Mouse (Mus musculus): ENCODE results near the gene Scgb1c1. TPM values are rescaled to one million over a fixed set of nuclear protein-coding genes. Genes with fewer than 3 reads are reported as not detected.
"Not testable (repeated sequence)": the region's sequence is repeated elsewhere in the genome, so short reads cannot be mapped to it uniquely, and the experiment has no call there.

Scgb1c1 gene
- polyA plus RNA-seq, 1 experiment from 2014 or later: not detected

GRCm38 (mm10) chr7:140882469-140882803, 37.1 kb downstream of the Scgb1c1 start:
- DNase-seq (ENCODE audit: low spot score) (no peak), ATAC-seq (no peak)
- Histone ChIP-seq H3K36me3 (ENCODE audit: control insufficient read depth, insufficient read depth, low read length) (peaks cover 26% of the 10 kb centered on the region), H3K4me2 (ENCODE audit: low read length) (peak overlapping the region; percentile 70), H3K4me1 (ENCODE audit: control insufficient read depth, insufficient read depth, low read length) (peaks cover 7% of the 10 kb centered on the region; the same call in 1 of the 2 replicates), H3K27ac (ENCODE audit: low read depth, low read length) (peak overlapping the region; percentile 46; the same call in 1 of the 2 replicates), H3K9me3 (replicated peaks; ENCODE audit: control insufficient read depth, low read length) (no peaks in the 10 kb centered on the region), H3K9ac (ENCODE audit: low read length) (peak overlapping the region; percentile 83), H3K4me3 (ENCODE audit: low read depth, low read length) (peak overlapping the region; percentile 85), H3K27me3 (replicated peaks; ENCODE audit: control insufficient read depth, insufficient read depth, low read length) (no peaks in the 10 kb centered on the region)
- under 1% methylated on average over 12 of the region's 12 CpGs for WGBS

GRCm38 (mm10) chr7:140890636-140891035, 45.3 kb downstream of the Scgb1c1 start:
- not testable (repeated sequence) for H3K4me3 ChIP-seq (ENCODE audit: low read depth, low read length); DNase-seq (ENCODE audit: low spot score); H3K9ac ChIP-seq (ENCODE audit: low read length); H3K27ac ChIP-seq (ENCODE audit: low read depth, low read length); H3K4me1 ChIP-seq (ENCODE audit: control insufficient read depth, insufficient read depth, low read length); H3K9me3 ChIP-seq (replicated peaks; ENCODE audit: control insufficient read depth, low read length); H3K4me2 ChIP-seq (ENCODE audit: low read length); H3K27me3 ChIP-seq (replicated peaks; ENCODE audit: control insufficient read depth, insufficient read depth, low read length); ATAC-seq
- peaks cover 80% of the 10 kb centered on the region for H3K36me3 ChIP-seq (ENCODE audit: control insufficient read depth, insufficient read depth, low read length)
- 97% methylated on average over 16 of the region's 16 CpGs for WGBS

- no peak for ATAC-seq
- Histone ChIP-seq H3K4me3 (ENCODE audit: low read depth, low read length) (no peak overlapping the region), H3K4me1 (ENCODE audit: control insufficient read depth, insufficient read depth, low read length) (no peaks in the 10 kb centered on the region), H3K27me3 (replicated peaks; ENCODE audit: control insufficient read depth, insufficient read depth, low read length) (no peaks in the 10 kb centered on the region), H3K27ac (ENCODE audit: low read depth, low read length) (no peak overlapping the region), H3K4me2 (ENCODE audit: low read length) (no peak overlapping the region), H3K36me3 (ENCODE audit: control insufficient read depth, insufficient read depth, low read length) (peaks cover 77% of the 10 kb centered on the region), H3K9ac (ENCODE audit: low read length) (no peak overlapping the region), H3K9me3 (replicated peaks; ENCODE audit: control insufficient read depth, low read length) (no peaks in the 10 kb centered on the region)
- WGBS: 80% methylated on average over 7 of the region's 7 CpGs
- no peak for DNase-seq (ENCODE audit: low spot score)
These were observed 48.7 kb downstream of the Scgb1c1 start for GRCm38 (mm10) chr7:140894031-140894430.

- H3K36me3 ChIP-seq (ENCODE audit: control insufficient read depth, insufficient read depth, low read length): peaks cover 77% of the 10 kb centered on the region
- no peak overlapping the region for H3K27ac ChIP-seq (ENCODE audit: low read depth, low read length)
- no peak overlapping the region for H3K9ac ChIP-seq (ENCODE audit: low read length)
- no peaks in the 10 kb centered on the region for H3K9me3 ChIP-seq (replicated peaks; ENCODE audit: control insufficient read depth, low read length)
- no peak overlapping the region for H3K4me3 ChIP-seq (ENCODE audit: low read depth, low read length)
- H3K4me2 ChIP-seq (ENCODE audit: low read length): no peak overlapping the region
- ATAC-seq (no peak), DNase-seq (ENCODE audit: low spot score) (no peak)
- no peaks in the 10 kb centered on the region for H3K4me1 ChIP-seq (ENCODE audit: control insufficient read depth, insufficient read depth, low read length)
- 92% methylated on average over 3 of the region's 3 CpGs for WGBS
- no peaks in the 10 kb centered on the region for H3K27me3 ChIP-seq (replicated peaks; ENCODE audit: control insufficient read depth, insufficient read depth, low read length)
These were observed 49.3 kb downstream of the Scgb1c1 start for GRCm38 (mm10) chr7:140894611-140895010.

Other genes with a start within 250 kb of the Scgb1c1 start
- gene Olfr46, start 244.3 kb upstream of the Scgb1c1 start, polyA plus RNA-seq (2014; fragmentation: Nextera tagmentation; extraction: Ambion mirVana): not detected in 2 replicates
- gene Olfr61, start 216.6 kb upstream of the Scgb1c1 start, polyA plus RNA-seq (2014; fragmentation: Nextera tagmentation; extraction: Ambion mirVana): not detected in 2 replicates
- gene Olfr53, start 199.1 kb upstream of the Scgb1c1 start, polyA plus RNA-seq (2014; fragmentation: Nextera tagmentation; extraction: Ambion mirVana): not detected in 2 replicates
- gene Olfr539, start 185.6 kb upstream of the Scgb1c1 start, polyA plus RNA-seq (2014; fragmentation: Nextera tagmentation; extraction: Ambion mirVana): not detected in 2 replicates
- not detected in 2 replicates for gene Olfr45, start 163.6 kb upstream of the Scgb1c1 start, polyA plus RNA-seq (2014; fragmentation: Nextera tagmentation; extraction: Ambion mirVana)
- gene Olfr541, start 148.3 kb upstream of the Scgb1c1 start, polyA plus RNA-seq (2014; fragmentation: Nextera tagmentation; extraction: Ambion mirVana): not detected in 2 replicates
- not detected in 2 replicates for gene Cyp2e1, start 81.8 kb upstream of the Scgb1c1 start, polyA plus RNA-seq (2014; fragmentation: Nextera tagmentation; extraction: Ambion mirVana)
- gene Syce1, start 57.7 kb upstream of the Scgb1c1 start, polyA plus RNA-seq (2014; fragmentation: Nextera tagmentation; extraction: Ambion mirVana): 0.23 and 0.45 TPM in 2 replicates
- 12.3 and 13.6 TPM in 2 replicates for gene Zfp941, start 23.4 kb upstream of the Scgb1c1 start, polyA plus RNA-seq (2014; fragmentation: Nextera tagmentation; extraction: Ambion mirVana)
- 0.41 TPM in 1 of 2 replicates, not detected in the other for gene Urah, start 10.5 kb upstream of the Scgb1c1 start, polyA plus RNA-seq (2014; fragmentation: Nextera tagmentation; extraction: Ambion mirVana)
- gene Odf3, start 2.3 kb downstream of the Scgb1c1 start, polyA plus RNA-seq (2014; fragmentation: Nextera tagmentation; extraction: Ambion mirVana): not detected in 2 replicates
- gene Gm45785, start 10.8 kb downstream of the Scgb1c1 start, polyA plus RNA-seq (2014; fragmentation: Nextera tagmentation; extraction: Ambion mirVana): not detected in 2 replicates
- gene Ric8a, start 11.4 kb downstream of the Scgb1c1 start, polyA plus RNA-seq (2014; fragmentation: Nextera tagmentation; extraction: Ambion mirVana): 95.0 and 96.9 TPM in 2 replicates
- 47.2 and 53.3 TPM in 2 replicates for gene Bet1l, start 12.0 kb downstream of the Scgb1c1 start, polyA plus RNA-seq (2014; fragmentation: Nextera tagmentation; extraction: Ambion mirVana)
- gene Psmd13, start 36.4 kb downstream of the Scgb1c1 start, polyA plus RNA-seq (2014; fragmentation: Nextera tagmentation; extraction: Ambion mirVana): 262 and 286 TPM in 2 replicates
- gene Sirt3, start 36.8 kb downstream of the Scgb1c1 start, polyA plus RNA-seq (2014; fragmentation: Nextera tagmentation; extraction: Ambion mirVana): 28.2 and 29.5 TPM in 2 replicates
- not detected in 2 replicates for gene Cox8b, start 54.9 kb downstream of the Scgb1c1 start, polyA plus RNA-seq (2014; fragmentation: Nextera tagmentation; extraction: Ambion mirVana)
- gene Nlrp6, start 75.4 kb downstream of the Scgb1c1 start, polyA plus RNA-seq (2014; fragmentation: Nextera tagmentation; extraction: Ambion mirVana): 0.37 and 0.73 TPM in 2 replicates
- 8.8 TPM in 2 replicates for gene Pgghg, start 95.8 kb downstream of the Scgb1c1 start, polyA plus RNA-seq (2014; fragmentation: Nextera tagmentation; extraction: Ambion mirVana)
- gene Ifitm5, start 104.7 kb downstream of the Scgb1c1 start, polyA plus RNA-seq (2014; fragmentation: Nextera tagmentation; extraction: Ambion mirVana): not detected in 2 replicates
- not detected in 2 replicates for gene Gm45717, start 110.4 kb downstream of the Scgb1c1 start, polyA plus RNA-seq (2014; fragmentation: Nextera tagmentation; extraction: Ambion mirVana)
- 163 and 235 TPM in 2 replicates for gene Ifitm2, start 110.4 kb downstream of the Scgb1c1 start, polyA plus RNA-seq (2014; fragmentation: Nextera tagmentation; extraction: Ambion mirVana)
- 11.0 and 12.2 TPM in 2 replicates for gene Ifitm1, start 121.7 kb downstream of the Scgb1c1 start, polyA plus RNA-seq (2014; fragmentation: Nextera tagmentation; extraction: Ambion mirVana)
- 24.7 and 29.7 TPM in 2 replicates for gene Ifitm3, start 165.2 kb downstream of the Scgb1c1 start, polyA plus RNA-seq (2014; fragmentation: Nextera tagmentation; extraction: Ambion mirVana)
- gene Ifitm6, start 172.4 kb downstream of the Scgb1c1 start, polyA plus RNA-seq (2014; fragmentation: Nextera tagmentation; extraction: Ambion mirVana): 0.27 and 0.37 TPM in 2 replicates
- not detected in 2 replicates for gene Gm17387, start 183.6 kb downstream of the Scgb1c1 start, polyA plus RNA-seq (2014; fragmentation: Nextera tagmentation; extraction: Ambion mirVana)
- 29.1 and 29.5 TPM in 2 replicates for gene B4galnt4, start 215.6 kb downstream of the Scgb1c1 start, polyA plus RNA-seq (2014; fragmentation: Nextera tagmentation; extraction: Ambion mirVana)
- gene Pkp3, start 232.7 kb downstream of the Scgb1c1 start, polyA plus RNA-seq (2014; fragmentation: Nextera tagmentation; extraction: Ambion mirVana): not detected in 2 replicates

Data from forebrain, embryonic 14.5 days (tissue).